Mouse (Mus musculus): ENCODE results near the gene Vmn1r165. TPM values are rescaled to one million over a fixed set of nuclear protein-coding genes. Genes with fewer than 3 reads are reported as not detected.
"Not testable (repeated sequence)": the region's sequence is repeated elsewhere in the genome, so short reads cannot be mapped to it uniquely, and the experiment has no call there.

Vmn1r165 gene
- not detected in 2 replicates for polyA plus RNA-seq (2016; fragmentation: Nextera tagmentation; extraction: Ambion mirVana)

DNA sequence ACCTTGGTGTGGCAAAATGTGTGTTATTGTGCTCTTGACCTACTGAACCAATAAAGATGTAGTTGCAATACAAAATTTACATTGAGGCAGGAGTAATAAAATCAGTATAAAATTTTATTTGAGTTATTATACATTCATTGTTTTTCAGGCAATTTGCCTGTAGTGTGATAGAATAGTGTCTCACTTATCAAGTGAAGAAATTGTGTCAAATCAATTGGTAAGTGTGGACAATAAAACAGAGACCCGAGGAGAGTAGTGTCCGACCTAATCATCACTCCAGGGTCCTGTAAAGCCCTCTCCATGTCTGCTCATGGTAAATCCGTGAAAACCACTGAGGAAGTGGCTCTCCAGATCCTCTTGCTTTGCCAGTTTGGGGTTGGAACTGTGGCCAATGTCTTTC, at the start of gene Vmn1r165:
Vmn1r165 (plus strand) TSS at position 301 of the 400 bp plus-strand sequence.
- not testable (repeated sequence) for H3K9me3 ChIP-seq; H3K4me2 ChIP-seq (replicated peaks); H3K9ac ChIP-seq; H3K4me3 ChIP-seq; H3K36me3 ChIP-seq; ATAC-seq (ENCODE audit: insufficient number of reproducible peaks, insufficient read depth, low FRiP score, low TSS enrichment); H3K4me1 ChIP-seq; H3K27ac ChIP-seq; H3K27me3 ChIP-seq
- no CpG with 5 or more reads among the region's 3 CpGs for WGBS

DNA sequence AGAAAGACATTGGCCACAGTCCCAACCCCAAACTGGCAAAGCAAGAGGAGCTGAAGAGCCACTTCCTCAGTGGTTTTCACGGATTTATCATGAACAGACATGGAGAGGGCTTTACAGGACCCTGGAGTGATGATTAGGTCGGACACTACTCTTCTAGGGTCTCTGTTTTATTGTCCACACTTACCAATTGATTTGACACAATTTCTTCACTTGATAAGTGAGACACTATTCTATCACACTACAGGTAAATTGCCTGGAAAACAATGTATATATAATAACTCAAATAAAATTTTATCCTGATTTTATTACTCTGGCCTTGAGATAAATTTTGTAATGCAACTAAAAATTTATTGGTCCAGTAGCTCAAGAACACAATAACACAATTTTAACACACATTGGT, 34.5 kb downstream of the Vmn1r165 start, which contains the start of gene Vmn1r166:
Vmn1r166 (minus strand) TSS at position 101 of the 400 bp plus-strand sequence.
- not testable (repeated sequence) for ATAC-seq (ENCODE audit: insufficient number of reproducible peaks, insufficient read depth, low FRiP score, low TSS enrichment); H3K9ac ChIP-seq
- WGBS: no CpG with 5 or more reads among the region's 2 CpGs

More for the DNA sequence above, 34.5 kb downstream of the Vmn1r165 start, which contains the start of gene Vmn1r166:
- not testable (repeated sequence) for H3K4me3 ChIP-seq; H3K27me3 ChIP-seq; H3K9me3 ChIP-seq; H3K4me1 ChIP-seq; H3K27ac ChIP-seq; H3K4me2 ChIP-seq (replicated peaks); H3K36me3 ChIP-seq

Other genes starting within 250 kb of the Vmn1r165 start
- gene Gm4214, start 232.7 kb upstream of the Vmn1r165 start, polyA plus RNA-seq (2016; fragmentation: Nextera tagmentation; extraction: Ambion mirVana): not detected in 2 replicates
- gene Gm4216, start 197.4 kb upstream of the Vmn1r165 start, polyA plus RNA-seq (2016; fragmentation: Nextera tagmentation; extraction: Ambion mirVana): not detected in 2 replicates
- not detected in 2 replicates for gene Vmn1r163, start 161.8 kb upstream of the Vmn1r165 start, polyA plus RNA-seq (2016; fragmentation: Nextera tagmentation; extraction: Ambion mirVana)
- not detected in 2 replicates for gene Gm8720, start 149.9 kb upstream of the Vmn1r165 start, polyA plus RNA-seq (2016; fragmentation: Nextera tagmentation; extraction: Ambion mirVana)
- not detected in 2 replicates for gene Gm10662, start 72.9 kb upstream of the Vmn1r165 start, polyA plus RNA-seq (2016; fragmentation: Nextera tagmentation; extraction: Ambion mirVana)
- not detected in 2 replicates for gene Vmn1r166, start 34.4 kb downstream of the Vmn1r165 start, polyA plus RNA-seq (2016; fragmentation: Nextera tagmentation; extraction: Ambion mirVana)
- gene Gm6902, start 61.6 kb downstream of the Vmn1r165 start, polyA plus RNA-seq (2016; fragmentation: Nextera tagmentation; extraction: Ambion mirVana): not detected in 2 replicates
- gene Nlrp4e, start 83.9 kb downstream of the Vmn1r165 start, polyA plus RNA-seq (2016; fragmentation: Nextera tagmentation; extraction: Ambion mirVana): not detected in 2 replicates
- gene Nlrp5, start 168.6 kb downstream of the Vmn1r165 start, polyA plus RNA-seq (2016; fragmentation: Nextera tagmentation; extraction: Ambion mirVana): not detected in 2 replicates

All from embryonic facial prominence, embryonic 12.5 days (tissue).